Mouse (Mus musculus) intestine, postnatal 0 days (tissue): ENCODE measurements at regions not wholly inside any gene's neighbourhood (a gene's known extent, or its start where the extent isn't known, plus 50 kb on each side); places are given as distances from the start of the nearest gene placed in this dataset.

Source experiments
- ATAC-seq: fragments of 200-750 bp; cut with Nextera tagmentation; 2 replicates; pipeline ENCODE4 v1.8.0; 2017; ENCODE audit warnings: mild to moderate bottlenecking, moderate TSS enrichment, moderate library complexity
- H3K27ac ChIP-seq: fragments of 300-500 bp; sonication (generic); 2 replicates; pipeline ENCODE4 v1.5.1; 2014; ENCODE audit warnings: mild to moderate bottlenecking, low read depth, low read length, moderate library complexity
- H3K27me3 ChIP-seq: fragments of 300-500 bp; sonication (generic); replicated peaks from 2 replicates; pipeline ENCODE4 v1.6.1; 2014; ENCODE audit warnings: low read length, mixed read lengths; ENCODE audit not compliant: control insufficient read depth, insufficient read depth
- H3K36me3 ChIP-seq: fragments of 300-500 bp; sonication (generic); 2 replicates; pipeline ENCODE4 v1.6.1; 2014; ENCODE audit warnings: mild to moderate bottlenecking, moderate library complexity; ENCODE audit not compliant: control insufficient read depth, insufficient read depth
- H3K4me1 ChIP-seq: fragments of 300-500 bp; sonication (generic); replicated peaks from 2 replicates; pipeline ENCODE4 v1.6.1; 2014; ENCODE audit warnings: antibody characterized with exemption, low read length, mixed read lengths; ENCODE audit not compliant: control insufficient read depth, insufficient read depth
- H3K4me2 ChIP-seq: fragments of 300-500 bp; sonication (generic); replicated peaks from 2 replicates; pipeline ENCODE4 v1.6.1; 2014; ENCODE audit warnings: low read depth, mild to moderate bottlenecking, moderate library complexity
- H3K4me3 ChIP-seq: fragments of 300-500 bp; sonication (generic); 2 replicates; pipeline ENCODE4 v1.5.1; 2014; ENCODE audit warnings: low read depth, low read length
- H3K9ac ChIP-seq: fragments of 300-500 bp; sonication (generic); 2 replicates; pipeline ENCODE4 v1.6.1; 2014; ENCODE audit warnings: mild to moderate bottlenecking, low read depth, low read length
- H3K9me3 ChIP-seq: fragments of 300-500 bp; sonication (generic); 2 replicates; pipeline ENCODE4 v1.6.1; 2016; ENCODE audit warnings: mixed run types; ENCODE audit not compliant: control insufficient read depth
- CTCF ChIP-seq: sonication (generic); IDR thresholded peaks from 2 replicates; pipeline ENCODE4 v1.5.1; 2016; ENCODE audit warnings: low read depth, mild to moderate bottlenecking, control low read depth, antibody characterized with exemption, moderate library complexity
- WGBS: fragments of 180-500 bp; shearing (Covaris S2); extraction: QIAGEN DNeasy Blood & Tissue Kit; methylation state at CpG from one replicate; pipeline ENCODE4 v1.1.7; 2014; 5-methylcytosine and 5-hydroxymethylcytosine counted together

DNA sequence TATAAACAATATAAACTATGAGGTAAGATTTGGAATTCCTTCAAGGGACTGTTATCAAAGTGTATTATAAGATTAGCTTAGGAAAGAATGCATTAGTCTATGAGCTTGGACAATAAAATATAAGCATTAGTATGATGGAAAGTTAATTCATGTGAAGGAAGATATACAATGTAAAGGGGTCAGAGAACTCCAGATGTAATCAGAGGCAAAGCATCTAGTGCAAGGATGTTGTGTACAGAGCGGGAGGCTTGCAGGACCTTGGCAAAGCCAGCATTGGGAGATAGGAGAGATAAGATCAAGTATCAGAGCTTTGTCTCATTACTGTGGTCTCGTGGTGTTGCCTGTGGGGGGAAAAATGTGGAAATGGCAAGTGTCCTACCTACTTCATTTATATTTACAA is 429.4 kb upstream of the C030005K15Rik start:
- TF ChIP-seq CTCF, result no peak
- Histone ChIP-seq H3K9me3 (no peaks in the 10 kb centered on the region), H3K4me2 (no peak overlapping the region), H3K4me1 (no peaks in the 10 kb centered on the region), H3K27me3 (no peaks in the 10 kb centered on the region), H3K27ac (no peak overlapping the region), H3K9ac (no peak overlapping the region), H3K4me3 (no peak overlapping the region), H3K36me3 (no peaks in the 10 kb centered on the region)
- no peak for ATAC-seq
- 41% methylated on average over 2 of the region's 2 CpGs for WGBS

DNA sequence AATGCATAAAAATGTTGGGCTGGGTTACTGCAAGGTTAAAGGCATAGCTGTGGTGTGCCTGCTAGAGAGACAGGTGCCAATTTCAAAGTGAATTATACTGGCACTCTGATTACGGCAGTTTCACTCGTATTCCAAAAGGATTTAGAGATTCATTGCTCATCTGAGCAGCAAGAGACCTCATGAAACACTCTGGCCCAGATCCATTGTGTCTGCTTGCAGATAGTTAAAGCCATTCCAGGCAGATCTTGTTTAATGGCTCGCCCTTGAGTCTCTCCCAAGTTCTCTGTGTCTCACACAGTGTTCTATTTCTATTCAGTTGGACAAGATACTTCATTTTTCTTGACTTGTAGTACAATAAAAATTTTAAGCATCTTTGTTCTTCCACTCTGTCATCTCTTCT is 459.1 kb upstream of the C030005K15Rik start:
- H3K9me3 ChIP-seq, result no peaks in the 10 kb centered on the region
- no peak for ATAC-seq
- no peak overlapping the region for H3K4me2 ChIP-seq
- H3K4me3 ChIP-seq, result no peak overlapping the region
- no peak overlapping the region for H3K9ac ChIP-seq
- no peaks in the 10 kb centered on the region for H3K4me1 ChIP-seq
- no peak overlapping the region for H3K27ac ChIP-seq
- H3K36me3 ChIP-seq, result no peaks in the 10 kb centered on the region
- 76% methylated on average over 3 of the region's 3 CpGs for WGBS
- no peaks in the 10 kb centered on the region for H3K27me3 ChIP-seq
- no peak for TF ChIP-seq CTCF

DNA sequence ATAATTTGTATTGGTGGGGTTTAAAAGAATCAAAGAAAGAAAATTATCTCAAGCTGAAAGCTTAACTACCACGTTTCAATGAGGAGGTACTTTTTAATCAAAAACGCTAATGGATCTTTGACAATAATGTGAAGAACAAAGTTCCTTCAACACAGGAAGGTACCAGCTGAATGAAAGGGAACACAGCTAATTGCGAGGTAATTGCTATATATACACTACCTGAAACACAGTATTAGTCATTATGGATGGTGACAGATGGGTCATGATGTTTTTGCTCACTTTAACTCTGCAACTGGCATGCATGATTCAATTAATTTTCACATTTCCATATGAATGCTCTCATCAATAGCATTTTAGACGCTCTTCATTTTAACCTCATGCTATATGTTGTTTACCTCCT is 470.3 kb upstream of the C030005K15Rik start:
- H3K4me2 ChIP-seq, result no peak overlapping the region
- H3K9ac ChIP-seq, result no peak overlapping the region
- no peaks in the 10 kb centered on the region for H3K36me3 ChIP-seq
- no peaks in the 10 kb centered on the region for H3K4me1 ChIP-seq
- H3K27me3 ChIP-seq, result no peaks in the 10 kb centered on the region
- ATAC-seq, result no peak
- H3K9me3 ChIP-seq, result no peaks in the 10 kb centered on the region
- no peak overlapping the region for H3K27ac ChIP-seq
- 82% methylated on average over 4 of the region's 4 CpGs for WGBS
- H3K4me3 ChIP-seq, result no peak overlapping the region
- TF ChIP-seq CTCF, result no peak

DNA sequence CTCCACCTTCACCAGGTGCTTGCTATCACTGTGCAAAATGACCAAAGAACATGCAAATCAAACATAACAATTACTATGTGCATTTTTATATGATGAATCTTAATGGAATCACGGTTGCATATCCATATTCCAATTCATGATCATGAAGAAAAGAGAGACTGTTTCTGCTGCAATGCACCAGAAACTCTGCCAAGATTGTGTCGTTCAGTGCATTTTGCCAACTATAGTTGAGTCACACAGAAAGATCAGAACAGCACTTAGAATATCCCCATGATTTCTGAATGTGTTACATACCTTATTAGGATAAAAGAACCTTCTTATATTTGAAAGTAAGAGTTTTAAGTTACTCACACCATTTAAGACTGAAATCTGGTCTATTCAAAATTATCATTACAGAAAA is 483.7 kb upstream of the C030005K15Rik start:
- no peak overlapping the region for H3K4me3 ChIP-seq
- no peak for TF ChIP-seq CTCF
- ATAC-seq, result no peak
- 72% methylated on average over 2 of the region's 2 CpGs for WGBS
- no peak overlapping the region for H3K27ac ChIP-seq
- H3K4me1 ChIP-seq, result no peaks in the 10 kb centered on the region
- no peaks in the 10 kb centered on the region for H3K36me3 ChIP-seq
- H3K9ac ChIP-seq, result no peak overlapping the region
- H3K27me3 ChIP-seq, result no peaks in the 10 kb centered on the region
- no peak overlapping the region for H3K4me2 ChIP-seq
- no peaks in the 10 kb centered on the region for H3K9me3 ChIP-seq

DNA sequence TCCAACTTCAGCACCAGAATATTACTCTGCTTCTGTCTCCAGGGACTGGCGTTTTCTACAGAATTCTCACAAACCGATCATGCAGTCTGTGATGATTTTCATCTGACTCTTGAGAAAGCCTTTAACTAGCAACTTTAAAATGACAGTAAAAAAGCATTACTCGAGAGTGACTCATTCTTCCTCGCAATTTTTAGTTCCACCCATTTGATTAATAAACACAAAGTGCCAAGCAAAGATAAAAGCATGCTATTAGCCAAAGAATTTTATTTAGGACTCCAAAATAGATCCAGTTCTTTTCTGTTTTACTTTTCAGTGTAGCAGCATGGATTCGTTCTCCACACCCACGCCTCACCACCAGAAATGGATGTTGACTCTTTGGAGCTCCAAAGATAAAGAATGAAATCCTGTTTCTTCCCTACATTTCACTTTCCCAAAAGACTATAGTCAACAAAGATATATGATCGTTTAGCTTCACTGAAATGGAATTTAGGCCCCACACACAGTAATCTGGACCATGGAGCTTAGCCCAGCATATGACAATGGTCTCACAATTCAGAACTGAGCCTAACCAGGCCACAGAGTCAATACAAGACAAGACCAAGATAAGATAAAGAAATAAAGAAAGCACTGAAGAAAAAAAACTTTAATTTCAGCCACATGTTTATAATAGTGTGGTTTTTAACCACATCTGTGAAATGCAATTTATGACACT is 486.5 kb upstream of the C030005K15Rik start:
- no peak overlapping the region for H3K4me2 ChIP-seq
- no peak overlapping the region for H3K27ac ChIP-seq
- H3K9me3 ChIP-seq, result no peaks in the 10 kb centered on the region
- H3K4me1 ChIP-seq, result no peaks in the 10 kb centered on the region
- H3K27me3 ChIP-seq, result no peaks in the 10 kb centered on the region
- H3K4me3 ChIP-seq, result no peak overlapping the region
- no peaks in the 10 kb centered on the region for H3K36me3 ChIP-seq
- WGBS, result 56% methylated on average over 7 of the region's 7 CpGs
- TF ChIP-seq CTCF, result no peak
- ATAC-seq, result no peak
- H3K9ac ChIP-seq, result no peak overlapping the region

DNA sequence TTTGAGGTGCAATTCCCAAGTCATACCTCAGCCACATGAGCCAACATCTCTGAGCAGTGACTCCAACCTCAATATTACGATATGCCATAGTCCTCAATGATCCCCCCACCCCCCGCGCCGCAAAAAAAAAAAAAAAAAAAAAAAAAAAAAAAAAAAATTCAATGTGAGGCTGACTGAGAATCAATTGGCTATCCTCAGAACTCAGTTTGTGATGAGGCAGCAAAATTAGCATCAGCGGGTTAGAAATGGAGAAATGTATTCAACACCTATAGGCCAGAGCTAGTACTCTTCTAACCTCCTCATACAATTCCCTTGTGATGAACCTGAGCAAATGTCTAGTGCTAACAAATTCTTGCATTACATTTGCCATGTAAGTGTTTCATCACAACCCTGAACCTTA is 504.5 kb upstream of the C030005K15Rik start:
- WGBS, result 80% methylated on average over 5 of the region's 5 CpGs

More for the DNA sequence above, 504.5 kb upstream of the C030005K15Rik start:
- Histone ChIP-seq H3K4me1 (no peaks in the 10 kb centered on the region), H3K9ac (no peak overlapping the region), H3K27me3 (no peaks in the 10 kb centered on the region), H3K36me3 (no peaks in the 10 kb centered on the region), H3K4me3 (no peak overlapping the region), H3K27ac (no peak overlapping the region), H3K9me3 (no peaks in the 10 kb centered on the region), H3K4me2 (no peak overlapping the region)
- no peak for TF ChIP-seq CTCF
- ATAC-seq, result no peak
